Mouse (Mus musculus) testis, adult 2 months (tissue): Measurements from ENCODE around the gene Pik3r2. TPM values are rescaled to one million over a fixed set of nuclear protein-coding genes. Genes with fewer than 3 reads are reported as not detected.
A peak's percentile ranks its signal among the peaks of the same experiment; 100 is the strongest.

Experiments used
- H3K27ac ChIP-seq: fragments of 200-500 bp; 2 replicates; pipeline ENCODE4 v1.5.1; 2012; ENCODE audit warnings: low read depth, low read length; ENCODE audit not compliant: control insufficient read depth, insufficient read depth
- H3K27me3 ChIP-seq: fragments of 200-500 bp; 2 replicates; pipeline ENCODE4 v1.6.1; 2012; ENCODE audit warnings: mild to moderate bottlenecking, low read length, moderate library complexity; ENCODE audit not compliant: control insufficient read depth, insufficient read depth
- H3K36me3 ChIP-seq: fragments of 200-500 bp; 2 replicates; pipeline ENCODE4 v1.6.1; 2012; ENCODE audit warnings: mild to moderate bottlenecking, low read length; ENCODE audit not compliant: control insufficient read depth, insufficient read depth
- H3K4me1 ChIP-seq: fragments of 200-500 bp; 2 replicates; pipeline ENCODE4 v1.6.1; 2012; ENCODE audit warnings: low read length; ENCODE audit not compliant: control insufficient read depth, insufficient read depth
- H3K4me3 ChIP-seq: fragments of 200-500 bp; 2 replicates; pipeline ENCODE4 v1.5.1; 2012; ENCODE audit warnings: low read depth, mild to moderate bottlenecking, low read length, moderate library complexity, mixed read lengths; ENCODE audit not compliant: control insufficient read depth
- CTCF ChIP-seq: fragments of 200-500 bp; IDR thresholded peaks from 2 replicates; pipeline ENCODE4 v1.5.1; 2012; ENCODE audit warnings: low read depth, mild to moderate bottlenecking, inconsistent platforms, low read length, moderate library complexity; ENCODE audit not compliant: control insufficient read depth, insufficient read depth, insufficient replicate concordance
- POLR2A ChIP-seq: fragments of 200-500 bp; IDR thresholded peaks from 2 replicates; pipeline ENCODE4 v1.6.1; 2012; ENCODE audit warnings: low read depth, mild to moderate bottlenecking, inconsistent platforms, low read length, moderate library complexity; ENCODE audit not compliant: control insufficient read depth
- polyA plus RNA-seq: library from polyadenylated mRNA; depleted of rRNA; stranded (reverse); fragments of >200 nt; gene quantifications from 2 replicates; pipeline ENCODE4 v1.2.3, GENCODE M21; 2012

The Pik3r2 gene
- polyA plus RNA-seq, 1 experiment = 25.1 TPM

DNA sequence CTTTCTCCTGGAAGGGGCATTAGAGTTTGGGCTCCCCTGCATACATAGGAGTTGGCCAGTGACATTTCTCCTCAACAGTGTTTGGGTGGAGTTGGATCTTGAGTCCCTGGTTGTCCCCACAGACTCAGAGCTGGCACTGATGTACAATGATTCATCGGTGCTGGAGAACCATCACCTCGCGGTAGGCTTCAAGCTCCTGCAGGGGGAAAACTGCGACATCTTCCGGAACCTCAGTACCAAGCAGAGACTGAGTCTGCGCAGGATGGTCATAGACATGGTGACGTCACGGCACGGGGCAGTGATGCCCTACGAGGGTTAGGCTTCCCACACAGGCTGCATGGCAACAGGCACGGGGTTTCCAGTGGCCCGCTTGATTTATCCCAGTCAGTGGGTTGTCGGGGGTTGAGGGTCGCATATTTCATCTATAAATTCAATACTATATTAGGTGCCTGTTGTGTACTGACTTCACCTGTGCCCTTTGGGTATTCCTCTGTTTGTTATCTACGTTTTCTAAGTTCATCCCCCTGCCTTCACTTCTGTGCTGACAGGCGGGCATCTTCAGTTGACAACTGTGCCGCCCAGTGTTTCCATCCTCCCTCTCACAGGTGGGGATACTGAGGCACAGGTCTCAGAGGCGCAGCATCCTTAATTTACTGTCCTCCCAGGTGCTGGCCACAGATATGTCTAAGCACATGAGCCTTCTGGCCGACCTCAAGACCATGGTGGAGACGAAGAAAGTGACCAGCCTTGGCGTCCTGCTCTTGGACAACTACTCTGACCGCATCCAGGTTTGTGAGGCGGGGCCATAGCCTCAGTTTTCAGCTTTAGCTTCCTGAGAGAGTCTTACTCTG, 28.0 kb downstream of the Pik3r2 start:
- no peaks in the 10 kb centered on the region for H3K36me3 ChIP-seq
- H3K27ac ChIP-seq = no peak overlapping the region
- no peaks in the 10 kb centered on the region; the same call in 1 of the 2 replicates for H3K27me3 ChIP-seq
- no peak for TF ChIP-seq CTCF
- no peak for TF ChIP-seq POLR2A
- peaks cover 23% of the 10 kb centered on the region for H3K4me1 ChIP-seq
- no peak overlapping the region for H3K4me3 ChIP-seq

- no peak overlapping the region for H3K4me3 ChIP-seq
- peaks cover 17% of the 10 kb centered on the region for H3K4me1 ChIP-seq
- no peaks in the 10 kb centered on the region for H3K36me3 ChIP-seq
- H3K27ac ChIP-seq = no peak overlapping the region
- TF ChIP-seq CTCF (no peak), POLR2A (no peak)
- no peaks in the 10 kb centered on the region; the same call in 1 of the 2 replicates for H3K27me3 ChIP-seq
Measured at GRCm38 (mm10) chr8:70747211-70747890, 29.2 kb downstream of the Pik3r2 start.

- no peaks in the 10 kb centered on the region; the same call in 1 of the 2 replicates for H3K27me3 ChIP-seq
- H3K4me3 ChIP-seq = no peak overlapping the region
- no peak overlapping the region for H3K27ac ChIP-seq
- peaks cover 17% of the 10 kb centered on the region for H3K4me1 ChIP-seq
- TF ChIP-seq CTCF (no peak), POLR2A (no peak)
- no peaks in the 10 kb centered on the region for H3K36me3 ChIP-seq
Measured at GRCm38 (mm10) chr8:70746676-70747075, 29.8 kb downstream of the Pik3r2 start.

DNA sequence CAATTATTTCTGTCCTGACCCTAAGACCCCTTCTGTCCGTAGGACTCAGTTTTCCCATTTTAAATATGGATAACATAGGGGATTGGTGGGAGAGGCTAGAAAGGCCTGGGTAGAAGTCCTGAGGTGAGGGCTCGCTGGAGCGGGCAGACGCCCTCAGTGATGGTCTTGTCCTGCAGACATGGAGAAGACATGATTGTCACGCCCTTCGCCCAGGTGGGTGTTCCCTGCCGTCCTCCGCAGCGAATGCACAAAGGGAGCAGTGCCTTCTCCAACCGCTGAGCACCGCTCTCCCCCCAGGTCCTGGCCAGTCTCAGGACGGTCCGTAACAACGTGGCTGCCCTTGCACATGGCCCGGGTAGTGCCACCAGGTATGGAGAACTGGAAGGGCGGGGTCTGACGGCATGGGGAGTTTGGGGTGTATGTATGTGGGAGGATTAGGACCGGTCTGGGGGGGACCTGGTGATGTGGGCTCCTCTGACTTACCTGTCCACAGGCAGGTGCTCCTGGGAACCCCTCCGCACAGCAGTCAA, 30.8 kb downstream of the Pik3r2 start:
- H3K27me3 ChIP-seq = no peaks in the 10 kb centered on the region; the same call in 1 of the 2 replicates
- TF ChIP-seq CTCF (no peak), POLR2A (no peak)
- no peak overlapping the region for H3K4me3 ChIP-seq
- no peaks in the 10 kb centered on the region for H3K36me3 ChIP-seq
- peaks cover 17% of the 10 kb centered on the region for H3K4me1 ChIP-seq
- H3K27ac ChIP-seq = no peak overlapping the region

GRCm38 (mm10) chr8:70744806-70745205, 31.7 kb downstream of the Pik3r2 start:
- TF ChIP-seq CTCF (no peak), POLR2A (no peak)
- H3K27me3 ChIP-seq = no peaks in the 10 kb centered on the region; the same call in 1 of the 2 replicates
- H3K27ac ChIP-seq = no peak overlapping the region
- H3K4me1 ChIP-seq = peaks cover 17% of the 10 kb centered on the region
- no peaks in the 10 kb centered on the region for H3K36me3 ChIP-seq
- H3K4me3 ChIP-seq = no peak overlapping the region

- no peak overlapping the region for H3K27ac ChIP-seq
Measured at GRCm38 (mm10) chr8:70743656-70744590, 32.6 kb downstream of the Pik3r2 start.

More at GRCm38 (mm10) chr8:70743656-70744590, 32.6 kb downstream of the Pik3r2 start:
- TF ChIP-seq POLR2A (no peak), CTCF (no peak)
- Histone ChIP-seq H3K27me3 (no peaks in the 10 kb centered on the region; the same call in 1 of the 2 replicates), H3K4me3 (peak overlapping the region; percentile 47), H3K36me3 (no peaks in the 10 kb centered on the region), H3K4me1 (peaks cover 17% of the 10 kb centered on the region)
